Mouse (Mus musculus) cerebellum, postnatal 10 days (tissue): ENCODE data around the gene Efcab5.

ENCODE experiments used
- DNase-seq, 2 experiments: peaks; one replicate each; pipeline ENCODE4 v3.0.0; 2021; ENCODE audit warnings: mixed read lengths in 2 of 2

The Efcab5 gene

GRCm38 (mm10) chr11:77188868-77189267 lies at the start of gene Efcab5:
Gene Efcab5, minus strand, starts transcription at chr11:77188968.
- DNase-seq: no peak

GRCm38 (mm10) chr11:77235267-77235666 lies 46.5 kb upstream of the Efcab5 start:
- no peak for DNase-seq

- DNase-seq: no peak
These were observed 42.7 kb upstream of the Efcab5 start for GRCm38 (mm10) chr11:77231514-77231913.

- no peak for DNase-seq
These were observed 42.0 kb upstream of the Efcab5 start for GRCm38 (mm10) chr11:77230765-77231164.

GRCm38 (mm10) chr11:77216761-77217130 lies 28.0 kb upstream of the Efcab5 start:
- DNase-seq: no peak

GRCm38 (mm10) chr11:77215951-77216760 lies 27.4 kb upstream of the Efcab5 start, which contains the start of gene Ssh2:
Gene Ssh2, plus strand, starts transcription at chr11:77216287.
- peak; percentile 94 to 95 for DNase-seq

- no peak for DNase-seq
These were observed 26.7 kb upstream of the Efcab5 start for GRCm38 (mm10) chr11:77215483-77215882.

- DNase-seq: peak; percentile 80 to 82
These were observed 26.0 kb upstream of the Efcab5 start for GRCm38 (mm10) chr11:77214755-77215154.

GRCm38 (mm10) chr11:77214142-77214692 lies 25.4 kb upstream of the Efcab5 start:
- DNase-seq: no peak

GRCm38 (mm10) chr11:77200703-77201102 lies 11.9 kb upstream of the Efcab5 start:
- DNase-seq: no peak

GRCm38 (mm10) chr11:77199636-77200035 lies 10.9 kb upstream of the Efcab5 start:
- DNase-seq: no peak

- DNase-seq: no peak
These were observed 7.7 kb upstream of the Efcab5 start for GRCm38 (mm10) chr11:77196181-77197143.

- no peak for DNase-seq
These were observed 6.8 kb upstream of the Efcab5 start for GRCm38 (mm10) chr11:77195360-77196109.

- no peak for DNase-seq
These were observed 6.0 kb upstream of the Efcab5 start for GRCm38 (mm10) chr11:77194762-77195161.

- no peak for DNase-seq
These were observed 5.3 kb upstream of the Efcab5 start for GRCm38 (mm10) chr11:77193941-77194553.

- DNase-seq: no peak
These were observed 4.6 kb upstream of the Efcab5 start for GRCm38 (mm10) chr11:77193410-77193809.

- no peak for DNase-seq
These were observed 3.8 kb downstream of the Efcab5 start for GRCm38 (mm10) chr11:77184926-77185325.

GRCm38 (mm10) chr11:77182616-77183015 lies 6.2 kb downstream of the Efcab5 start:
- no peak for DNase-seq

- DNase-seq: no peak
These were observed 6.7 kb downstream of the Efcab5 start for GRCm38 (mm10) chr11:77182041-77182440.

GRCm38 (mm10) chr11:77181528-77181927 lies 7.2 kb downstream of the Efcab5 start:
- no peak for DNase-seq

- peak; percentile 85 to 88 for DNase-seq
These were observed 7.9 kb downstream of the Efcab5 start for GRCm38 (mm10) chr11:77180886-77181285.

GRCm38 (mm10) chr11:77179771-77180170 lies 9.0 kb downstream of the Efcab5 start:
- DNase-seq: no peak
